Mouse (Mus musculus) liver, embryonic 11.5 days (tissue): ENCODE measurements at regions not wholly inside any gene's neighbourhood (a gene's known extent, or its start where the extent isn't known, plus 50 kb on each side); places are given as distances from the start of the nearest gene placed in this dataset.

Source experiments
- ATAC-seq: fragments of 200-750 bp; cut with Nextera tagmentation; replicated peaks from 2 replicates; pipeline ENCODE4 v1.8.0; 2017; ENCODE audit warnings: moderate number of reproducible peaks, mild to moderate bottlenecking, moderate TSS enrichment, moderate library complexity; ENCODE audit not compliant: low FRiP score
- DNase-seq: peaks from one replicate; pipeline ENCODE4 v3.0.0-alpha.2; 2017; ENCODE audit warnings: low spot score
- H3K27ac ChIP-seq: fragments of 300-500 bp; sonication (generic); 2 replicates; pipeline ENCODE4 v1.5.1; 2014; ENCODE audit warnings: mild to moderate bottlenecking, low read depth, low read length, control low read depth
- H3K27me3 ChIP-seq: fragments of 300-500 bp; sonication (generic); replicated peaks from 2 replicates; pipeline ENCODE4 v1.6.1; 2014; ENCODE audit warnings: low read length, mixed read lengths; ENCODE audit not compliant: control insufficient read depth, insufficient read depth
- H3K36me3 ChIP-seq: fragments of 300-500 bp; sonication (generic); 2 replicates; pipeline ENCODE4 v1.6.1; 2014; ENCODE audit warnings: mild to moderate bottlenecking, low read length, moderate library complexity, mixed read lengths; ENCODE audit not compliant: control insufficient read depth, insufficient read depth
- H3K4me1 ChIP-seq: fragments of 300-500 bp; sonication (generic); replicated peaks from 2 replicates; pipeline ENCODE4 v1.6.1; 2014; ENCODE audit warnings: low read length, mixed read lengths; ENCODE audit not compliant: control insufficient read depth, insufficient read depth
- H3K4me2 ChIP-seq: fragments of 300-500 bp; sonication (generic); 2 replicates; pipeline ENCODE4 v1.6.1; 2014; ENCODE audit warnings: mild to moderate bottlenecking, control low read depth, moderate library complexity
- H3K4me3 ChIP-seq: fragments of 300-500 bp; sonication (generic); 2 replicates; pipeline ENCODE4 v1.5.1; 2014; ENCODE audit warnings: low read depth, low read length, control low read depth
- H3K9ac ChIP-seq: fragments of 300-500 bp; sonication (generic); 2 replicates; pipeline ENCODE4 v1.6.1; 2014; ENCODE audit warnings: low read depth, low read length, control low read depth
- H3K9me3 ChIP-seq: fragments of 300-500 bp; sonication (generic); 2 replicates; pipeline ENCODE4 v1.6.1; 2016; ENCODE audit warnings: low read length, inconsistent platforms, mixed read lengths; ENCODE audit not compliant: control insufficient read depth
- WGBS: fragments of 180-500 bp; shearing (Covaris S2); extraction: QIAGEN DNeasy Blood & Tissue Kit; methylation state at CpG from one replicate; pipeline ENCODE4 v1.1.7; 2014; 5-methylcytosine and 5-hydroxymethylcytosine counted together

- ATAC-seq (no peak), DNase-seq (peak; percentile 20)
- Histone ChIP-seq H3K4me1 (no peaks in the 10 kb centered on the region), H3K4me3 (no peak overlapping the region), H3K27ac (no peak overlapping the region), H3K9me3 (no peaks in the 10 kb centered on the region), H3K9ac (no peak overlapping the region), H3K4me2 (no peak overlapping the region), H3K27me3 (no peaks in the 10 kb centered on the region), H3K36me3 (no peaks in the 10 kb centered on the region)
- 70% methylated on average over 11 of the region's 11 CpGs for WGBS
Observed at GRCm38 (mm10) chr6:117408971-117409783, 240.8 kb downstream of the Cxcl12 start.

DNA sequence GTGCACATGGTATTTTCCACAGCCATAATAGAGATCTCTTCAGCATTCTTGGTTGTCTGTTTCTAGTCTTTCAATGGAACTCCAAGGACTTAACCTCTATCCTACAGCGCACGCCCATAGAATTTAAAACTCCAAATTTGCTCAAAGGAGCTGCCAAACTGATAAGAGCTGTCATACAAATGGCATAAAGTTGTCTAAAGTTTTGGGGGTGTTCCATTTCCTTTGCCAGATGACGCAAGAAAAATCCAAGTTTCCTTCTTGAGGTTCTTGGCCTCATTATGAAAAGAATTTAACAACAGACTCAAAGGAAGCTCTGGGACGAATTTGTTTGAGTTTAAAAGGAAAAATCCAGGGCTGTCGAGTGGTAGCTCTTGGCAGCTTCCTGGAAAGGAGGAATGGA lies 246.6 kb downstream of the Cxcl12 start:
- DNase-seq (no peak), ATAC-seq (no peak)
- Histone ChIP-seq H3K27ac (no peak overlapping the region), H3K4me1 (no peaks in the 10 kb centered on the region), H3K4me2 (no peak overlapping the region), H3K27me3 (no peaks in the 10 kb centered on the region), H3K36me3 (no peaks in the 10 kb centered on the region), H3K4me3 (no peak overlapping the region), H3K9ac (no peak overlapping the region), H3K9me3 (no peaks in the 10 kb centered on the region)
- 65% methylated on average over 5 of the region's 5 CpGs for WGBS

GRCm38 (mm10) chr6:117415901-117416300 lies 247.6 kb downstream of the Cxcl12 start:
- no peak overlapping the region for H3K27ac ChIP-seq
- no peak overlapping the region for H3K4me2 ChIP-seq
- DNase-seq, result no peak
- WGBS, result 79% methylated on average over 6 of the region's 6 CpGs
- no peak for ATAC-seq
- no peak overlapping the region for H3K9ac ChIP-seq
- H3K36me3 ChIP-seq, result no peaks in the 10 kb centered on the region
- H3K27me3 ChIP-seq, result no peaks in the 10 kb centered on the region
- H3K4me3 ChIP-seq, result no peak overlapping the region
- H3K4me1 ChIP-seq, result no peaks in the 10 kb centered on the region
- H3K9me3 ChIP-seq, result no peaks in the 10 kb centered on the region

GRCm38 (mm10) chr6:117416461-117416860 lies 248.1 kb downstream of the Cxcl12 start:
- Histone ChIP-seq H3K27me3 (no peaks in the 10 kb centered on the region), H3K9me3 (no peaks in the 10 kb centered on the region), H3K4me1 (no peaks in the 10 kb centered on the region), H3K4me3 (no peak overlapping the region), H3K9ac (no peak overlapping the region), H3K36me3 (no peaks in the 10 kb centered on the region), H3K4me2 (no peak overlapping the region), H3K27ac (no peak overlapping the region)
- 66% methylated on average over 5 of the region's 5 CpGs for WGBS
- DNase-seq, result no peak
- no peak for ATAC-seq

DNA sequence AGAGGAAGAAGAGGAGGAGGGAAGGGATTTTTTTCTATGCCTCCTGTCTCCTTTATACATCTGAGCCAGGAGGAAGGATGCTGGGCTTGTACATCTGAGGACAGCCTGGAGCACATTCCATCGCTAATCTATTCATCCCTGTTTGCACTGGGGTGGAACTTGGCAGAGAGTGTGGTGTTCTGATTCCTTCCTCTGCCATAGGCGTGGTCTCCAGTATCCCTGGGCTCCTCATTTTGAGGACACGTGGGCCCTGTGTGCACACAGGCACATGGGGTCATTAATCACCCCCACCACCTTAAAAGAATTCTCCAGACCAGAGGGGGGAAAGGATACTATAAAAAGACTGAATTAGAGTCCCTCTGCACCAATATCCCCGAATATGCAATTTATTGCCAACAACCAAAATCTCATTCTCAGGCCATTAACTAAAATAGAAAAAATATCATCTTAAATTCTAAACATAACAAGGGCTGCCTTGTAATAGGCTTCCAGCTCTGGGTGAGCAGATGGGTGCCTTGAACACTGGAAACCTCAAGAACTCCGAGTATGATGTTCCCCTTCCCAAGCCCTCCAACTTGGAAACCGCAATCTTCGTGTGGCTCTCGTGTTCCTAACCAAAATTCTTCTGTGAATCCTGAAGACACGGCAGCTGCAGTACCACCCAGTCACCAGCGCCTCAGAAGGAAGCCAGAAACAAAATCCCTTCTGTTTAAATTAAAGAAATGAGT lies 254.7 kb downstream of the Cxcl12 start:
- Histone ChIP-seq H3K4me1 (0 out of 2 replicates have a peak, but pooled peaks cover 4% of the 10 kb centered on the region), H3K36me3 (no peaks in the 10 kb centered on the region), H3K4me2 (no peak overlapping the region), H3K9me3 (no peaks in the 10 kb centered on the region), H3K27me3 (no peaks in the 10 kb centered on the region), H3K9ac (no peak overlapping the region), H3K27ac (no peak overlapping the region), H3K4me3 (no peak overlapping the region)
- 79% methylated on average over 10 of the region's 10 CpGs for WGBS
- DNase-seq (no peak), ATAC-seq (no peak)

GRCm38 (mm10) chr6:117426363-117426762 lies 258.0 kb downstream of the Cxcl12 start:
- no peak overlapping the region for H3K9ac ChIP-seq
- no peaks in the 10 kb centered on the region for H3K9me3 ChIP-seq
- 0 out of 2 replicates have a peak, but pooled peaks cover 4% of the 10 kb centered on the region for H3K4me1 ChIP-seq
- H3K4me3 ChIP-seq, result no peak overlapping the region
- H3K27ac ChIP-seq, result no peak overlapping the region
- H3K4me2 ChIP-seq, result no peak overlapping the region
- no peaks in the 10 kb centered on the region for H3K36me3 ChIP-seq
- DNase-seq, result no peak
- ATAC-seq, result no peak
- H3K27me3 ChIP-seq, result no peaks in the 10 kb centered on the region
- 86% methylated on average over 5 of the region's 5 CpGs for WGBS

DNA sequence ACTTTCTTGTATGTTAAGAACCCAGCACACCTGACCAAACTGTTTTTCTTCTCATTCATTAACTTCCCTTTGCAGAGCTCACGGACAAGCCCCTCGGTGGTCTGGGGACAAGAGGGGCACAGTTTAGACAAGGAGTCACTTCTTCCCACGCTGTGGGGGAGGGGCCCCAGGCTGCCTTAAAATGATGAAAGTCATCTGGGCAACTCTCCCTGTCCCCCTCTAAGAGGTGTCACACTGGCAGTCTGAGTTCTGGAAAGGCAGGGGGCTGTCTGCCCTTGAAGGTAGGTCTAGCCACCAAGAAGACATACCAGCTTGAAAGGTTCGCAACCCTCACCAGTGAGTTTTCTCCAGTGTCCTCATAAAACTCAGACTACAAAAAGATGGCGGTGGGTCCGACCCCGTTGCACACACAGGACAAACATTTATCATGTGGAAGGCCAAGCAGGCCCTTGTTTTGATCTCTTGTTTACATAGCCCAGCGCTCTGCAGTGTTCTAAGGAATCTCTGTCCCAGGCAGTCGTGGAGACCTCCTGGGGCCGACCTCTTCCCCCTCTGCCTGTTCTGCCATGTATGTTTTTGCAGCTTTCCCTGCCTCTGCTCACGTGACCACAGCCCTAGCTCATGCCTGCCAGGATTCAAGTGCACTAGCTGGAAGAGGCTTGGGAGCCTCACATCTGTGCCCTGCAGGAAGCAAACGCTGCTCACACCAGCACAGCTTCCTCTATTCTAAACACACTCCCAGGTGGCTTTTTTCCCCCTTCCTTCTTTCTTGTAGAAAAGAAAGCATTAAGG lies 259.2 kb downstream of the Cxcl12 start:
- H3K4me1 ChIP-seq, result 0 out of 2 replicates have a peak, but pooled peaks cover 4% of the 10 kb centered on the region
- H3K27ac ChIP-seq, result no peak overlapping the region
- no peak overlapping the region for H3K4me2 ChIP-seq
- H3K9ac ChIP-seq, result no peak overlapping the region
- no peak for ATAC-seq
- 35% methylated on average over 12 of the region's 12 CpGs for WGBS
- DNase-seq, result no peak
- no peaks in the 10 kb centered on the region for H3K36me3 ChIP-seq
- H3K4me3 ChIP-seq, result no peak overlapping the region
- H3K27me3 ChIP-seq, result no peaks in the 10 kb centered on the region
- no peaks in the 10 kb centered on the region for H3K9me3 ChIP-seq

DNA sequence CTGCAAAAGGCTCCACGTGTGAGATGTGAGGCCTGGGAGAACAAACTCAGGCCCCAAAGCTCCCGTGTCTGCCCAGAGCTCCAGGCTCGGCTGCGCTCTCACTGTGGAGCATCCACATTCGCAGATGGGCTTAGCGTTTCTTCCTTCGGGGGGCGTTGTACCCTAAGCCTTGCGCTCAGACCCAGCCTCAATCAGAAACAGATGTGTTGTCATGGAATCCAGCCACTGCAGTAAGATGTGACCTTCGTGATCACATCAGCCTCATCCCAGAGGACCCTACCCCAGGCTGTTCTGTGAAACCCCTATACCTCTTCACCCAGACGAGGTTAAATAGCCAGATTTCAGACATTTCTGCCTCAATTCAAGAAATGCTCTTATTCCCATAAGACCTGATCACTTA lies 260.1 kb downstream of the Cxcl12 start:
- 75% methylated on average over 11 of the region's 11 CpGs for WGBS
- H3K4me3 ChIP-seq, result no peak overlapping the region

More for the DNA sequence above, 260.1 kb downstream of the Cxcl12 start:
- H3K9me3 ChIP-seq, result no peaks in the 10 kb centered on the region
- DNase-seq, result no peak
- H3K36me3 ChIP-seq, result no peaks in the 10 kb centered on the region
- no peak for ATAC-seq
- no peak overlapping the region for H3K27ac ChIP-seq
- H3K9ac ChIP-seq, result no peak overlapping the region
- no peaks in the 10 kb centered on the region for H3K27me3 ChIP-seq
- 0 out of 2 replicates have a peak, but pooled peaks cover 4% of the 10 kb centered on the region for H3K4me1 ChIP-seq
- H3K4me2 ChIP-seq, result no peak overlapping the region
